Mouse (Mus musculus) midbrain, embryonic 14.5 days (tissue): ENCODE results near the gene Junb. TPM values are rescaled to one million over a fixed set of nuclear protein-coding genes. Genes with fewer than 3 reads are reported as not detected.

Source experiments
- ATAC-seq: fragments of 200-750 bp; cut with Nextera tagmentation; 2 replicates; pipeline ENCODE4 v1.8.0; 2017; ENCODE audit warnings: moderate number of reproducible peaks, moderate library complexity; ENCODE audit not compliant: low FRiP score, low TSS enrichment
- DNase-seq: peaks from one replicate; pipeline ENCODE4 v3.0.0-alpha.2; 2015
- H3K27ac ChIP-seq: fragments of 300-500 bp; sonication (generic); replicated peaks from 2 replicates; pipeline ENCODE4 v1.5.1; 2014; ENCODE audit warnings: mild to moderate bottlenecking, low read depth, low read length, moderate library complexity
- H3K27me3 ChIP-seq: fragments of 300-500 bp; sonication (generic); 2 replicates; pipeline ENCODE4 v1.6.1; 2014; ENCODE audit warnings: low read length, control low read depth, mixed read lengths; ENCODE audit not compliant: control insufficient read depth, insufficient read depth
- H3K36me3 ChIP-seq: fragments of 300-500 bp; sonication (generic); 2 replicates; pipeline ENCODE4 v1.6.1; 2014; ENCODE audit warnings: low read length, control low read depth; ENCODE audit not compliant: control insufficient read depth, insufficient read depth
- H3K4me1 ChIP-seq: fragments of 300-500 bp; sonication (generic); 2 replicates; pipeline ENCODE4 v1.6.1; 2014; ENCODE audit warnings: mild to moderate bottlenecking, antibody characterized with exemption, low read length, control low read depth; ENCODE audit not compliant: control insufficient read depth, insufficient read depth
- H3K4me2 ChIP-seq: fragments of 300-500 bp; sonication (generic); 2 replicates; pipeline ENCODE4 v1.6.1; 2014; ENCODE audit warnings: mild to moderate bottlenecking, low read length, moderate library complexity
- H3K4me3 ChIP-seq: fragments of 300-500 bp; sonication (generic); replicated peaks from 2 replicates; pipeline ENCODE4 v1.5.1; 2014; ENCODE audit warnings: low read depth, low read length
- H3K9ac ChIP-seq: fragments of 300-500 bp; sonication (generic); replicated peaks from 2 replicates; pipeline ENCODE4 v1.6.1; 2014; ENCODE audit warnings: mild to moderate bottlenecking, low read length, moderate library complexity
- H3K9me3 ChIP-seq: fragments of 300-500 bp; sonication (generic); 2 replicates; pipeline ENCODE4 v1.6.1; 2016; ENCODE audit warnings: low read length, control low read depth, mixed read lengths; ENCODE audit not compliant: control insufficient read depth
- WGBS: fragments of 180-500 bp; shearing (Covaris S2); extraction: QIAGEN DNeasy Blood & Tissue Kit; methylation state at CpG from one replicate; pipeline ENCODE4 v1.1.7; 2014; 5-methylcytosine and 5-hydroxymethylcytosine counted together
- polyA plus RNA-seq: library from polyadenylated mRNA; unstranded; fragments of >200 nt; fragmentation: Nextera tagmentation; extraction: Ambion mirVana; gene quantifications from 2 replicates; pipeline ENCODE4 v1.2.1, GENCODE M21; 2014

The Junb gene
- polyA plus RNA-seq, 1 experiment from 2014 or later, result 5.7 TPM

DNA sequence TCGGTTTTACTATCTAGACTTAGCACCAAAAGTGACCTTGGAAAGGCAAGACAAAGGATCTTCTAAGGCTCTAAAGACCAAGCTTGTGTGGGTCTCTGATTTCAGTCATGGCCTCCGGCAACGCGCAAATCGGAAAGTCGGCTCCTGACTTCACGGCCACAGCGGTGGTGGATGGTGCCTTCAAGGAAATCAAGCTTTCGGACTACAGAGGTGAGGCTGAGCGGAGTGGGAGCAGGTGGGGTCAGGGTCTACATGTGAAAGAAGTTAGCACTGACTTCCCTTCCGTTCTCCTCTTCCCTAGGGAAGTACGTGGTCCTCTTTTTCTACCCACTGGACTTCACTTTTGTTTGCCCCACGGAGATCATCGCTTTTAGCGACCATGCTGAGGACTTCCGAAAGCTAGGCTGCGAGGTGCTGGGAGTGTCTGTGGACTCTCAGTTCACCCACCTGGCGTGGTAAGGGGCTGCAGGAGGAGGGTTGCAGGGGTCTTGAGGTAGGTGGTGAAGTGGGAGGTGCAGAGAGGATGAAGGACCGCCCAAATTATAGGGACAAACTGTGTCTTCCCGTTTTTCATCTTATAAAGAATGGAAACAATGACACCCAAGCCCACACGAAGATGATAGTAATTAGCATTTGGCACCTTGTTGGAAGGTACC, 8.3 kb downstream of the Junb start:
- WGBS, result 6% methylated on average over 21 of the region's 21 CpGs
- ATAC-seq, result no peak

GRCm38 (mm10) chr8:84969241-84970134, 9.0 kb downstream of the Junb start, which contains the start of the genes Gm49661, Prdx2 and Rnaseh2a:
TSS of gene Gm49661 (minus strand) at chr8:84969433.
TSS of gene Prdx2 (plus strand) at chr8:84969587.
TSS of gene Rnaseh2a (minus strand) at chr8:84969767.
- Histone ChIP-seq H3K36me3 (peaks cover 40% of the 10 kb centered on the region), H3K27ac (peak within 1 kb of the TSS; percentile 86), H3K4me1 (peaks cover 28% of the 10 kb centered on the region), H3K9ac (peak within 1 kb of the TSS; percentile 97), H3K4me3 (peak within 1 kb of the TSS; percentile 92), H3K4me2 (peak within 1 kb of the TSS; percentile 96), H3K9me3 (no peaks in the 10 kb centered on the region), H3K27me3 (no peaks in the 10 kb centered on the region)
- WGBS, result under 1% methylated on average over 56 of the region's 56 CpGs
- ATAC-seq (peak; percentile 85), DNase-seq (peak; percentile 92)

More for the DNA sequence above, 8.3 kb downstream of the Junb start:
- Histone ChIP-seq H3K4me2 (peak overlapping the region; percentile 96), H3K4me1 (peaks cover 23% of the 10 kb centered on the region), H3K9me3 (no peaks in the 10 kb centered on the region), H3K9ac (peak overlapping the region; percentile 97), H3K36me3 (peaks cover 44% of the 10 kb centered on the region), H3K4me3 (peak overlapping the region; percentile 92), H3K27me3 (no peaks in the 10 kb centered on the region), H3K27ac (peak overlapping the region; percentile 86)
- DNase-seq, result no peak

GRCm38 (mm10) chr8:84968650-84969049, 9.9 kb downstream of the Junb start:
- Histone ChIP-seq H3K9me3 (no peaks in the 10 kb centered on the region), H3K36me3 (peaks cover 31% of the 10 kb centered on the region), H3K4me3 (peak overlapping the region; percentile 92), H3K27me3 (no peaks in the 10 kb centered on the region), H3K9ac (peak overlapping the region; percentile 97; the same call in 1 of the 2 replicates), H3K27ac (peak overlapping the region; percentile 86), H3K4me2 (peak overlapping the region; percentile 96), H3K4me1 (peaks cover 28% of the 10 kb centered on the region)
- DNase-seq (no peak), ATAC-seq (no peak)
- 27% methylated on average over 2 of the region's 2 CpGs for WGBS

- Histone ChIP-seq H3K27me3 (no peaks in the 10 kb centered on the region), H3K9me3 (no peaks in the 10 kb centered on the region), H3K9ac (no peak overlapping the region), H3K4me2 (peak overlapping the region; percentile 96; the same call in 1 of the 2 replicates), H3K36me3 (peaks cover 22% of the 10 kb centered on the region), H3K4me1 (peaks cover 28% of the 10 kb centered on the region), H3K27ac (no peak overlapping the region), H3K4me3 (no peak overlapping the region)
- WGBS, result 89% methylated on average over 13 of the region's 13 CpGs
- no peak for ATAC-seq
- no peak for DNase-seq
Observed at GRCm38 (mm10) chr8:84967532-84968304, 10.8 kb downstream of the Junb start.

- Histone ChIP-seq H3K4me1 (peaks cover 28% of the 10 kb centered on the region), H3K9me3 (no peaks in the 10 kb centered on the region), H3K9ac (no peak overlapping the region; the same call in 1 of the 2 replicates), H3K27me3 (no peaks in the 10 kb centered on the region), H3K27ac (0 out of 2 replicates have a peak overlapping the region, but pooled peaks have one; percentile 63), H3K4me2 (peak overlapping the region; percentile 79), H3K4me3 (no peak overlapping the region; the same call in 1 of the 2 replicates), H3K36me3 (peaks cover 12% of the 10 kb centered on the region)
- DNase-seq (no peak), ATAC-seq (no peak)
- WGBS, result 65% methylated on average over 3 of the region's 3 CpGs
Observed at GRCm38 (mm10) chr8:84966603-84967002, 11.9 kb downstream of the Junb start.

DNA sequence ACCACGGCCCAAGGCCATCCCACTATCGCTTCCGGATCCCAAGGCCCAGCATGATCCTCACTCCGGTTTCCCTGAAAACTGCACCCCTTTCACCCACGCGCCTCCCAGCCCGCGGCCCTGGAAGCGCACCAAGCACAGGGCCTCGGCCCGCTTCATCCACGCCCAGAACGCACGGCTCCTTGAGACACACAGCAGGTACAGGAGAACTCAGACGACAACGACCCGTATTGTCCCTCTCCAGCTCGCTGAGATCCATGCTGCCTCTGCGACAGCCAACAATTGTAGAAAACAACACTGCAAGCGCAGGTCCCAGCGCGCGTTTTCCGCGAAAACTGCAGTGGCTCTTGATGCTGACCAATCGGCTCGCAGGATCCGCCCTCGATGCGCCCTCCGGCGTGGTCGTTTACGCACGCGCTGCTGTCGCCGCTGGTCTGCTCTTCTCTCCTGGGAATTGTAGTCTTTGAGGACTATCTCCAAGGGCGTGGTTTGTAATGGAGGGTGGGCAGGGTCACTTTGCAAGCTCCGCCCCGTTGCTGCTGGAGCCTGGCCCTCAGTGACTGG, 12.7 kb downstream of the Junb start:
- Histone ChIP-seq H3K4me2 (peak overlapping the region; percentile 79), H3K27me3 (no peaks in the 10 kb centered on the region), H3K27ac (peak overlapping the region; percentile 63), H3K4me1 (peaks cover 23% of the 10 kb centered on the region), H3K9me3 (no peaks in the 10 kb centered on the region), H3K9ac (peak overlapping the region; percentile 56), H3K4me3 (peak overlapping the region; percentile 57), H3K36me3 (peaks cover 5% of the 10 kb centered on the region)
- under 1% methylated on average over 41 of the region's 41 CpGs for WGBS
- ATAC-seq, result peak; percentile 85
- DNase-seq, result peak; percentile 98

GRCm38 (mm10) chr8:84963952-84964351, 14.6 kb downstream of the Junb start:
- no peak for DNase-seq
- no peak overlapping the region for H3K4me3 ChIP-seq
- H3K27ac ChIP-seq, result no peak overlapping the region
- H3K9me3 ChIP-seq, result no peaks in the 10 kb centered on the region
- no peak overlapping the region for H3K4me2 ChIP-seq
- 88% methylated on average over 4 of the region's 4 CpGs for WGBS
- no peak overlapping the region for H3K9ac ChIP-seq
- no peaks in the 10 kb centered on the region for H3K27me3 ChIP-seq
- peaks cover 12% of the 10 kb centered on the region; the same call in 1 of the 2 replicates for H3K36me3 ChIP-seq
- ATAC-seq, result no peak
- peaks cover 16% of the 10 kb centered on the region for H3K4me1 ChIP-seq

- no peak for ATAC-seq
- Histone ChIP-seq H3K4me1 (peaks cover under 1% of the 10 kb centered on the region; the same call in 1 of the 2 replicates), H3K4me3 (no peak overlapping the region), H3K27me3 (no peaks in the 10 kb centered on the region), H3K36me3 (peaks cover 19% of the 10 kb centered on the region; the same call in 1 of the 2 replicates), H3K27ac (no peak overlapping the region), H3K4me2 (no peak overlapping the region), H3K9me3 (no peaks in the 10 kb centered on the region), H3K9ac (no peak overlapping the region)
- no peak for DNase-seq
- WGBS, result 90% methylated on average over 7 of the region's 7 CpGs
Observed at GRCm38 (mm10) chr8:84959811-84960210, 18.7 kb downstream of the Junb start.
